Mouse (Mus musculus): ENCODE results near the gene Krt10. TPM values are rescaled to one million over a fixed set of nuclear protein-coding genes. Genes with fewer than 3 reads are reported as not detected.

Gene Krt10
- 31.6 and 31.8 TPM in 2 replicates for polyA plus RNA-seq (2015; fragmentation: Nextera tagmentation; extraction: Ambion mirVana)

DNA sequence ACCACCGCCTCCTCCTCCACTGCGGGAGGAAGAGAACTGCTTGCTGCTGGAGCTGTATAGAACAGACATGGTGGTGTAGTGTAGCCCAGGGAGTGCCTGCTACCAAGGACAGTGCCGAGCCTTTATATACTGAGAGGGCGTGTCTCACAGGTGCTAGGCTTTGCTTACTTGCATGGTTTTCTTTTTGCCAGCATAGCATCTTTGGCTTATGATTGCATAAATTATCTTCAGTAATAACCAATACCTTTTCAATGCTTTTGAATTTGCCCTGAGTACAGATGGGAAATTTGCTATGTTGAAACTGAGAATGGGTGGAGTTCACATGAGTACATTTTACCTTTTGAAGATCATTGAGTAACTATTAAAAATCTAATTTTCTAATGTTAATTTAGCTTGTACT is at the start of gene Krt10:
Krt10 (minus strand) TSS at position 101 of the 400 bp plus-strand sequence.
- Histone ChIP-seq H3K4me3 (replicated peaks) (no peak within 1 kb of the TSS), H3K9me3 (replicated peaks) (no peaks in the 10 kb centered on the region), H3K27ac (replicated peaks) (no peak within 1 kb of the TSS), H3K4me1 (peaks cover 13% of the 10 kb centered on the region), H3K36me3 (no peaks in the 10 kb centered on the region), H3K9ac (replicated peaks) (no peak within 1 kb of the TSS), H3K27me3 (replicated peaks) (no peaks in the 10 kb centered on the region), H3K4me2 (no peak within 1 kb of the TSS)
- ATAC-seq (ENCODE audit: low FRiP score), result no peak
- WGBS, result 86% methylated on average over 4 of the region's 4 CpGs

- ATAC-seq (ENCODE audit: low FRiP score), result no peak
- Histone ChIP-seq H3K27ac (replicated peaks) (no peak within 1 kb of the TSS), H3K4me2 (no peak within 1 kb of the TSS), H3K36me3 (no peaks in the 10 kb centered on the region), H3K9ac (replicated peaks) (no peak within 1 kb of the TSS), H3K9me3 (replicated peaks) (no peaks in the 10 kb centered on the region), H3K4me1 (no peaks in the 10 kb centered on the region), H3K27me3 (replicated peaks) (no peaks in the 10 kb centered on the region), H3K4me3 (replicated peaks) (no peak within 1 kb of the TSS)
- 55% methylated on average over 10 of the region's 10 CpGs for WGBS
These were observed 48.8 kb upstream of the Krt10 start, which contains the start of gene Krt20 for GRCm38 (mm10) chr11:99437972-99438371. TSS of gene Krt20 (minus strand) at chr11:99438150.

GRCm38 (mm10) chr11:99436625-99437024 is 47.5 kb upstream of the Krt10 start:
- Histone ChIP-seq H3K4me2 (no peak overlapping the region), H3K27ac (replicated peaks) (no peak overlapping the region), H3K36me3 (no peaks in the 10 kb centered on the region), H3K4me3 (replicated peaks) (no peak overlapping the region), H3K27me3 (replicated peaks) (no peaks in the 10 kb centered on the region), H3K4me1 (no peaks in the 10 kb centered on the region), H3K9me3 (replicated peaks) (no peaks in the 10 kb centered on the region), H3K9ac (replicated peaks) (no peak overlapping the region)
- no peak for ATAC-seq (ENCODE audit: low FRiP score)
- WGBS, result 74% methylated on average over 4 of the region's 4 CpGs

DNA sequence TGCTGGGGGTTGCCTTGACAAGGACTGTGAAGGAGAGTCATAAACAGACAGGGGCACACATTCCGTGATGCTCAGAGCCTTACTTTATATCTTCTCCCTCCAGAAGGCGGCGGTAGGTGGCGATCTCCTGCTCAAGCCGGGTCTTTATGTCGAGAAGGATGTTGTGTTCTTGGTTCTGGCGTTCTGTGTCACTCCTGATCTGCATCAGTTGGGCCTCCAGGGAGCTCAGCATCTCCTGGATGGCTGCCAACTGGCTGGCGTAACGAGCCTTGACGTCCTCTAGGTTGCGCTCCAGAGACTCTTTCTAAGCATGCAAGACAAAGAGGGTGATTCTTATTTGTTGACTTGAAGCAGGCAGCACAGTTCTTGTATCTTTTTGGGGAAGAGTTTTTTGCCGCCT is 41.5 kb upstream of the Krt10 start:
- H3K4me1 ChIP-seq, result peaks cover 5% of the 10 kb centered on the region; the same call in 1 of the 2 replicates
- H3K27ac ChIP-seq (replicated peaks), result no peak overlapping the region
- H3K9me3 ChIP-seq (replicated peaks), result no peaks in the 10 kb centered on the region
- WGBS, result 41% methylated on average over 12 of the region's 12 CpGs
- no peak overlapping the region for H3K4me3 ChIP-seq (replicated peaks)
- no peaks in the 10 kb centered on the region for H3K27me3 ChIP-seq (replicated peaks)
- H3K4me2 ChIP-seq, result no peak overlapping the region
- ATAC-seq (ENCODE audit: low FRiP score), result no peak
- H3K36me3 ChIP-seq, result no peaks in the 10 kb centered on the region
- H3K9ac ChIP-seq (replicated peaks), result no peak overlapping the region

DNA sequence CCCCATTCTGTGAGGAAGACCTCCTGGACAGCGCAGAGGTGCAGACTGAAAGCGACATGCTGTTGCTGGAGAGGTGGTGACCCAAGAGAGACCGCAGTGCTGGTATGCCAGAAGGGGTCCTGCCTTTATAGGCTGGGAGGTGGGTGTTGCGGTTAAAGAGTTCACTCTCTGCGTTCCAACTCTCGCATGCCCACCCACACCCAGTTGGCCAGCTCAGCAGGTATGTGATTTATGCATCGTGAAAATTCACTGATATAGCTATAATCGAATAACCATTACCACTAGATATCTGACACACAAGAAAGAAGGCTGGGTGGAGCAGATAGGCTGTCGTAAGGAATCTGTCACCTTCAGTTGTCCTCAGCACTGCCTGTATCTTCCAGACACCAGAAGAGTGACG is 33.0 kb upstream of the Krt10 start, which contains the start of gene Krt12:
Krt12 (minus strand) TSS at position 101 of the 400 bp plus-strand sequence.
- H3K36me3 ChIP-seq, result no peaks in the 10 kb centered on the region
- no peak within 1 kb of the TSS for H3K9ac ChIP-seq (replicated peaks)
- H3K4me3 ChIP-seq (replicated peaks), result no peak within 1 kb of the TSS
- H3K9me3 ChIP-seq (replicated peaks), result no peaks in the 10 kb centered on the region
- H3K27ac ChIP-seq (replicated peaks), result no peak within 1 kb of the TSS
- H3K4me1 ChIP-seq, result no peaks in the 10 kb centered on the region
- H3K4me2 ChIP-seq, result no peak within 1 kb of the TSS
- ATAC-seq (ENCODE audit: low FRiP score), result no peak
- 87% methylated on average over 10 of the region's 10 CpGs for WGBS
- H3K27me3 ChIP-seq (replicated peaks), result no peaks in the 10 kb centered on the region

DNA sequence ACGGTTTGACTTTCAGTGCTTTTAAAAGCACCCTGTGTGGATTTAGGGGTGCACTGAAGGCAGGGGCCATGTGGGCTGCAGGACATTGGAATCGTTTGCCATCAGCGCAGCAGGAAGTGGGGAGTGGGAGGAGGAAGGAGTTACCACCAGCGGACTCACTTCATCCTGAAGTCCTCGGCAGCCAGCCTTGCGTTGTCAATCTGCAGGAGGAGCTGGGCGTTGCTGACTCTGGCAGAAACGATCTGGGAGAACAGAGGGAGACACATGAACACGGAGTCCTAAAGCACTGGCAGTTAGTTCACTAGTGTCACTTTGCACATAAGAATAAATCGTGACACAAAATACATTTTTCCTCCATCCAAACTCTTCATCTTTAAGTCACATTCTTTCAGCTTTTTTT is 31.4 kb upstream of the Krt10 start:
- no peaks in the 10 kb centered on the region for H3K27me3 ChIP-seq (replicated peaks)
- H3K4me2 ChIP-seq, result no peak overlapping the region
- no peaks in the 10 kb centered on the region for H3K36me3 ChIP-seq
- H3K4me1 ChIP-seq, result no peaks in the 10 kb centered on the region
- WGBS, result 61% methylated on average over 10 of the region's 10 CpGs
- H3K27ac ChIP-seq (replicated peaks), result no peak overlapping the region
- no peaks in the 10 kb centered on the region for H3K9me3 ChIP-seq (replicated peaks)
- no peak for ATAC-seq (ENCODE audit: low FRiP score)
- H3K9ac ChIP-seq (replicated peaks), result no peak overlapping the region
- no peak overlapping the region for H3K4me3 ChIP-seq (replicated peaks)

GRCm38 (mm10) chr11:99417819-99418218 is 28.7 kb upstream of the Krt10 start:
- no peak overlapping the region for H3K9ac ChIP-seq (replicated peaks)
- no peak overlapping the region for H3K4me2 ChIP-seq
- H3K27ac ChIP-seq (replicated peaks), result no peak overlapping the region
- no peaks in the 10 kb centered on the region for H3K36me3 ChIP-seq
- no peak for ATAC-seq (ENCODE audit: low FRiP score)
- H3K4me1 ChIP-seq, result no peaks in the 10 kb centered on the region
- H3K4me3 ChIP-seq (replicated peaks), result no peak overlapping the region
- no peaks in the 10 kb centered on the region for H3K27me3 ChIP-seq (replicated peaks)
- no peaks in the 10 kb centered on the region for H3K9me3 ChIP-seq (replicated peaks)
- 71% methylated on average over 16 of the region's 16 CpGs for WGBS

GRCm38 (mm10) chr11:99416902-99417301 is 27.7 kb upstream of the Krt10 start:
- no peak for ATAC-seq (ENCODE audit: low FRiP score)
- H3K4me1 ChIP-seq, result no peaks in the 10 kb centered on the region
- no peak overlapping the region for H3K4me2 ChIP-seq
- H3K36me3 ChIP-seq, result no peaks in the 10 kb centered on the region
- WGBS, result 83% methylated on average over 13 of the region's 13 CpGs
- H3K27me3 ChIP-seq (replicated peaks), result no peaks in the 10 kb centered on the region
- no peak overlapping the region for H3K4me3 ChIP-seq (replicated peaks)
- H3K9ac ChIP-seq (replicated peaks), result no peak overlapping the region
- no peaks in the 10 kb centered on the region for H3K9me3 ChIP-seq (replicated peaks)
- H3K27ac ChIP-seq (replicated peaks), result no peak overlapping the region

GRCm38 (mm10) chr11:99414463-99415147 is 25.4 kb upstream of the Krt10 start:
- 93% methylated on average over 13 of the region's 13 CpGs for WGBS
- H3K27ac ChIP-seq (replicated peaks), result no peak overlapping the region
- no peak for ATAC-seq (ENCODE audit: low FRiP score)
- H3K27me3 ChIP-seq (replicated peaks), result no peaks in the 10 kb centered on the region
- H3K4me2 ChIP-seq, result no peak overlapping the region
- no peak overlapping the region for H3K4me3 ChIP-seq (replicated peaks)
- no peak overlapping the region for H3K9ac ChIP-seq (replicated peaks)
- no peaks in the 10 kb centered on the region for H3K9me3 ChIP-seq (replicated peaks)
- H3K36me3 ChIP-seq, result no peaks in the 10 kb centered on the region
- no peaks in the 10 kb centered on the region for H3K4me1 ChIP-seq

DNA sequence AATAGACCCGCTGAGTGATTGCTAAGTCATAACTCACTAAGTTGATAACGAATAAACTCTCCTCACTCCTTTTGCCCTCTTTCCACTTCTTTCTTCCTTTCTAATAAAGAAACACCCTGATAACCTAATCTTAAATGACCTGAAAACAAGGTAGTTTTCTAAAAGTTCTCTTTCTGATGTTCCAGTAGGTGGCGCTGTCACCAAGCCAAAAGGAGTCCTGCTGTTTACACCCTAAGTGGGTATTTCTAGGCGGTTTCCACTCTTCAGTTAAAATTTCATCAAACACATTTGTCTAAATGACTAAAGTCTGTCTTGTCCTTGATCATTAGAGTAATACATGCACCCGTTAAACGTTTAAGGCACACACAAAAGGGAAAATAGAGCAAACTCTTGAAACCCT is 24.1 kb upstream of the Krt10 start:
- H3K4me1 ChIP-seq, result no peaks in the 10 kb centered on the region
- H3K36me3 ChIP-seq, result no peaks in the 10 kb centered on the region
- no peaks in the 10 kb centered on the region for H3K27me3 ChIP-seq (replicated peaks)
- no peaks in the 10 kb centered on the region for H3K9me3 ChIP-seq (replicated peaks)
- no peak overlapping the region for H3K9ac ChIP-seq (replicated peaks)
- WGBS, result 22% methylated on average over 6 of the region's 6 CpGs
- no peak overlapping the region for H3K4me2 ChIP-seq
- ATAC-seq (ENCODE audit: low FRiP score), result no peak
- H3K4me3 ChIP-seq (replicated peaks), result no peak overlapping the region
- H3K27ac ChIP-seq (replicated peaks), result no peak overlapping the region

DNA sequence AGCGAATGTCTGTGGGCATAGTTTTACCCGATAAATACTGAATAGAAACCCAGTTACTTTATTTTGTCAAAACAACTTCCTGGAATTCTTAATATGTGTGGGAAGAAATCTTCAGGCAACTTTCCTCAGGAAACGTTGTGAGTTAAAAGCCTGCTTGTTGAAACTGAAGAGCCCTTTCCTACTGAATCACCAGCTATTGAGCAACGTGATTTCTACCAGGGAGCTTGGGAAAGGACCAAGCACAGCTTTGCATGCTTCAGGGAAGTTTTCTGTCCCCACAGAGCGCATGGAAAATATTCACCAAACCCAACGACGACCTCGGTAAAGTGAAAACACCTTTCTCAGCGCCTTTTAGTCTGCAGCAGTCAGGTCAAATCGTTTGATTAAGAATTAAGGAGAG is 17.0 kb upstream of the Krt10 start:
- Histone ChIP-seq H3K9ac (replicated peaks) (no peak overlapping the region), H3K4me3 (replicated peaks) (no peak overlapping the region), H3K27me3 (replicated peaks) (0 out of 2 replicates have a peak, but pooled peaks cover 6% of the 10 kb centered on the region), H3K4me1 (no peaks in the 10 kb centered on the region), H3K27ac (replicated peaks) (no peak overlapping the region), H3K36me3 (no peaks in the 10 kb centered on the region), H3K9me3 (replicated peaks) (no peaks in the 10 kb centered on the region), H3K4me2 (no peak overlapping the region)
- no peak for ATAC-seq (ENCODE audit: low FRiP score)
- 81% methylated on average over 10 of the region's 10 CpGs for WGBS

GRCm38 (mm10) chr11:99399956-99400549 is 10.9 kb upstream of the Krt10 start:
- no peak overlapping the region for H3K4me3 ChIP-seq (replicated peaks)
- 88% methylated on average over 13 of the region's 13 CpGs for WGBS
- no peaks in the 10 kb centered on the region for H3K4me1 ChIP-seq
- peaks cover 7% of the 10 kb centered on the region; the same call in 1 of the 2 replicates for H3K27me3 ChIP-seq (replicated peaks)
- H3K27ac ChIP-seq (replicated peaks), result no peak overlapping the region
- no peak for ATAC-seq (ENCODE audit: low FRiP score)
- H3K4me2 ChIP-seq, result no peak overlapping the region
- no peak overlapping the region for H3K9ac ChIP-seq (replicated peaks)
- no peaks in the 10 kb centered on the region for H3K36me3 ChIP-seq
- no peaks in the 10 kb centered on the region for H3K9me3 ChIP-seq (replicated peaks)
